In genomic region chr16:39071431-39071830, GRCm38 (mm10) we compare ENCODE assay signal across 17 mouse cellular contexts.
"Had no signal": no experiment of that assay in that cellular context is flagged by ENCODE, and none has a peak within 500 bp of the region (broad histone marks: within the 10 kb centered on the region; RNA-seq: fewer than 3 reads in every experiment).

No protein-coding gene starts in this region.

- H3K36me3 ChIP-seq: kidney, embryonic 15.5 days; limb, embryonic 12.5 days; liver, embryonic 13.5 days; lung, embryonic 15.5 days; midbrain, embryonic 12.5 days; neural tube, embryonic 12.5 days; stomach, embryonic 15.5 days had no signal

- ATAC-seq: liver, postnatal 0 days had no signal

- H3K9ac ChIP-seq: kidney, embryonic 15.5 days; limb, embryonic 12.5 days; liver, embryonic 13.5 days; liver, postnatal 0 days; lung, embryonic 15.5 days; midbrain, embryonic 12.5 days; neural tube, embryonic 12.5 days; stomach, embryonic 15.5 days had no signal

- H3K4me3 ChIP-seq: kidney, embryonic 15.5 days; limb, embryonic 12.5 days; liver, embryonic 13.5 days; lung, embryonic 15.5 days; megakaryocyte, embryonic 14.5 days; midbrain, embryonic 12.5 days; neural tube, embryonic 12.5 days; stomach, embryonic 15.5 days had no signal

- DNase-seq: kidney, adult 18-20 months; kidney, postnatal 14 days; liver; liver, embryonic 13.5 days; liver, postnatal 0 days; lung, postnatal 14 days; right cerebral cortex, postnatal 14 days; thymus, adult 2 months; thymus, postnatal 25 days had no signal

- H3K9me3 ChIP-seq: kidney, embryonic 15.5 days; limb, embryonic 12.5 days; liver, embryonic 13.5 days; lung, embryonic 15.5 days; megakaryocyte, embryonic 14.5 days; midbrain, embryonic 12.5 days; neural tube, embryonic 12.5 days; stomach, embryonic 15.5 days had no signal

- H3K4me2 ChIP-seq: kidney, embryonic 15.5 days; limb, embryonic 12.5 days; liver, embryonic 13.5 days; lung, embryonic 15.5 days; midbrain, embryonic 12.5 days; neural tube, embryonic 12.5 days; stomach, embryonic 15.5 days had no signal

- H3K27me3 ChIP-seq: kidney, embryonic 15.5 days; limb, embryonic 12.5 days; liver, embryonic 13.5 days; lung, embryonic 15.5 days; megakaryocyte, embryonic 14.5 days; midbrain, embryonic 12.5 days; neural tube, embryonic 12.5 days; stomach, embryonic 15.5 days had no signal

- H3K4me1 ChIP-seq: kidney, embryonic 15.5 days; limb, embryonic 12.5 days; liver, embryonic 13.5 days; lung, embryonic 15.5 days; megakaryocyte, embryonic 14.5 days; neural tube, embryonic 12.5 days; stomach, embryonic 15.5 days had no signal

- H3K27ac ChIP-seq: kidney, embryonic 15.5 days; limb, embryonic 12.5 days; liver, embryonic 13.5 days; lung, embryonic 15.5 days; macrophage; midbrain, embryonic 12.5 days; neural tube, embryonic 12.5 days; stomach, embryonic 15.5 days had no signal
